Mouse (Mus musculus) forebrain, embryonic 13.5 days (tissue): ENCODE data around the gene Zmiz1. TPM values are rescaled to one million over a fixed set of nuclear protein-coding genes. Genes with fewer than 3 reads are reported as not detected.
A peak's percentile ranks its signal among the peaks of the same experiment; 100 is the strongest.

ENCODE experiments used
- ATAC-seq: fragments of 200-750 bp; cut with Nextera tagmentation; 2 replicates; pipeline ENCODE4 v1.8.0; 2017
- H3K27ac ChIP-seq: fragments of 300-500 bp; sonication (generic); 2 replicates; pipeline ENCODE4 v1.5.1; 2015; ENCODE audit warnings: inconsistent platforms, mild to moderate bottlenecking, moderate library complexity
- H3K27me3 ChIP-seq: fragments of 300-500 bp; sonication (generic); 2 replicates; pipeline ENCODE4 v1.6.1; 2015; ENCODE audit warnings: mild to moderate bottlenecking, inconsistent platforms
- H3K36me3 ChIP-seq: fragments of 300-500 bp; sonication (generic); 2 replicates; pipeline ENCODE4 v1.6.1; 2015; ENCODE audit warnings: mild to moderate bottlenecking, inconsistent platforms; ENCODE audit not compliant: poor library complexity, severe bottlenecking
- H3K4me1 ChIP-seq: fragments of 300-500 bp; sonication (generic); 2 replicates; pipeline ENCODE4 v1.6.1; 2015; ENCODE audit warnings: inconsistent platforms
- H3K4me2 ChIP-seq: fragments of 300-500 bp; sonication (generic); 2 replicates; pipeline ENCODE4 v1.6.1; 2015; ENCODE audit warnings: inconsistent platforms, mild to moderate bottlenecking, moderate library complexity
- H3K4me3 ChIP-seq: fragments of 300-500 bp; sonication (generic); 2 replicates; pipeline ENCODE4 v1.5.1; 2015; ENCODE audit warnings: mild to moderate bottlenecking, inconsistent platforms
- H3K9ac ChIP-seq: fragments of 300-500 bp; sonication (generic); 2 replicates; pipeline ENCODE4 v1.6.1; 2015; ENCODE audit warnings: mild to moderate bottlenecking, inconsistent platforms
- H3K9me3 ChIP-seq: fragments of 300-500 bp; sonication (generic); replicated peaks from 2 replicates; pipeline ENCODE4 v1.6.1; 2016; ENCODE audit warnings: inconsistent platforms
- WGBS: fragments of 180-500 bp; shearing (Covaris S2); methylation state at CpG from one replicate; pipeline ENCODE4 v1.1.7; 2015; 5-methylcytosine and 5-hydroxymethylcytosine counted together
- polyA plus RNA-seq: library from polyadenylated mRNA; unstranded; fragments of >200 nt; fragmentation: Nextera tagmentation; extraction: Ambion mirVana; gene quantifications from 2 replicates; pipeline ENCODE4 v1.2.1, GENCODE M21; 2015

The Zmiz1 gene
- polyA plus RNA-seq, 1 experiment from 2014 or later, result 57.2 TPM

GRCm38 (mm10) chr14:25610396-25611158 is 151.6 kb downstream of the Zmiz1 start:
- WGBS, result 63% methylated on average over 14 of the region's 14 CpGs
- no peaks in the 10 kb centered on the region for H3K9me3 ChIP-seq
- ATAC-seq, result no peak
- peak overlapping the region; percentile 57 for H3K4me2 ChIP-seq
- peaks cover 28% of the 10 kb centered on the region for H3K36me3 ChIP-seq
- H3K9ac ChIP-seq, result peak overlapping the region; percentile 62
- H3K27me3 ChIP-seq, result no peaks in the 10 kb centered on the region
- H3K4me3 ChIP-seq, result peak overlapping the region; percentile 25
- H3K27ac ChIP-seq, result peak overlapping the region; percentile 61
- peaks cover 90% of the 10 kb centered on the region for H3K4me1 ChIP-seq

GRCm38 (mm10) chr14:25611159-25611697 is 152.2 kb downstream of the Zmiz1 start:
- Histone ChIP-seq H3K27me3 (no peaks in the 10 kb centered on the region), H3K36me3 (peaks cover 33% of the 10 kb centered on the region), H3K4me3 (peak overlapping the region; percentile 25), H3K4me2 (peak overlapping the region; percentile 57), H3K9ac (peak overlapping the region; percentile 62), H3K27ac (peak overlapping the region; percentile 61), H3K4me1 (peaks cover 90% of the 10 kb centered on the region), H3K9me3 (no peaks in the 10 kb centered on the region)
- no peak for ATAC-seq
- 22% methylated on average over 9 of the region's 9 CpGs for WGBS

- Histone ChIP-seq H3K4me2 (peak overlapping the region; percentile 57), H3K27me3 (no peaks in the 10 kb centered on the region), H3K27ac (peak overlapping the region; percentile 61), H3K9me3 (no peaks in the 10 kb centered on the region), H3K4me1 (peaks cover 90% of the 10 kb centered on the region), H3K36me3 (peaks cover 37% of the 10 kb centered on the region), H3K9ac (peak overlapping the region; percentile 62; the same call in 1 of the 2 replicates), H3K4me3 (0 out of 2 replicates have a peak overlapping the region, but pooled peaks have one; percentile 25)
- WGBS, result 80% methylated on average over 10 of the region's 10 CpGs
- ATAC-seq, result no peak
Measured at GRCm38 (mm10) chr14:25611815-25612698, 153.1 kb downstream of the Zmiz1 start.

- Histone ChIP-seq H3K27me3 (no peaks in the 10 kb centered on the region), H3K4me2 (no peak overlapping the region), H3K9me3 (no peaks in the 10 kb centered on the region), H3K27ac (no peak overlapping the region), H3K36me3 (peaks cover 42% of the 10 kb centered on the region), H3K4me3 (no peak overlapping the region), H3K9ac (no peak overlapping the region), H3K4me1 (peaks cover 92% of the 10 kb centered on the region)
- ATAC-seq, result no peak
- 91% methylated on average over 8 of the region's 8 CpGs for WGBS
Measured at GRCm38 (mm10) chr14:25613942-25614575, 155.1 kb downstream of the Zmiz1 start.

- no peak for ATAC-seq
- H3K4me3 ChIP-seq, result no peak overlapping the region
- no peak overlapping the region for H3K4me2 ChIP-seq
- H3K4me1 ChIP-seq, result peaks cover 93% of the 10 kb centered on the region
- H3K9ac ChIP-seq, result no peak overlapping the region
- H3K9me3 ChIP-seq, result no peaks in the 10 kb centered on the region
- 78% methylated on average over 5 of the region's 5 CpGs for WGBS
- peaks cover 47% of the 10 kb centered on the region for H3K36me3 ChIP-seq
- H3K27me3 ChIP-seq, result no peaks in the 10 kb centered on the region
- H3K27ac ChIP-seq, result no peak overlapping the region
Measured at GRCm38 (mm10) chr14:25614684-25615083, 155.7 kb downstream of the Zmiz1 start.

- no peaks in the 10 kb centered on the region for H3K9me3 ChIP-seq
- no peak for ATAC-seq
- 0 out of 2 replicates have a peak overlapping the region, but pooled peaks have one; percentile 3 for H3K27ac ChIP-seq
- 90% methylated on average over 8 of the region's 8 CpGs for WGBS
- no peak overlapping the region for H3K4me3 ChIP-seq
- H3K36me3 ChIP-seq, result peaks cover 44% of the 10 kb centered on the region
- H3K4me2 ChIP-seq, result no peak overlapping the region
- peaks cover 93% of the 10 kb centered on the region for H3K4me1 ChIP-seq
- 0 out of 2 replicates have a peak overlapping the region, but pooled peaks have one; percentile 5 for H3K9ac ChIP-seq
- H3K27me3 ChIP-seq, result no peaks in the 10 kb centered on the region
Measured at GRCm38 (mm10) chr14:25615602-25616001, 156.6 kb downstream of the Zmiz1 start.

GRCm38 (mm10) chr14:25616009-25616723 is 157.2 kb downstream of the Zmiz1 start:
- Histone ChIP-seq H3K4me1 (peaks cover 92% of the 10 kb centered on the region), H3K36me3 (peaks cover 39% of the 10 kb centered on the region), H3K27me3 (no peaks in the 10 kb centered on the region), H3K4me3 (no peak overlapping the region), H3K4me2 (no peak overlapping the region), H3K9ac (0 out of 2 replicates have a peak overlapping the region, but pooled peaks have one; percentile 5), H3K27ac (no peak overlapping the region), H3K9me3 (no peaks in the 10 kb centered on the region)
- ATAC-seq, result 0 out of 2 replicates have a peak, but pooled peaks have one; percentile 16
- WGBS, result 86% methylated on average over 15 of the region's 15 CpGs

GRCm38 (mm10) chr14:25617264-25617663 is 158.3 kb downstream of the Zmiz1 start:
- ATAC-seq, result no peak
- Histone ChIP-seq H3K27ac (no peak overlapping the region), H3K4me2 (no peak overlapping the region), H3K4me3 (no peak overlapping the region), H3K9me3 (no peaks in the 10 kb centered on the region), H3K4me1 (peaks cover 91% of the 10 kb centered on the region), H3K9ac (no peak overlapping the region), H3K27me3 (no peaks in the 10 kb centered on the region), H3K36me3 (peaks cover 33% of the 10 kb centered on the region)
- WGBS, result 39% methylated on average over 4 of the region's 4 CpGs

- H3K4me1 ChIP-seq, result peaks cover 91% of the 10 kb centered on the region
- no peaks in the 10 kb centered on the region for H3K27me3 ChIP-seq
- no peaks in the 10 kb centered on the region for H3K9me3 ChIP-seq
- H3K4me2 ChIP-seq, result no peak overlapping the region
- 0 out of 2 replicates have a peak overlapping the region, but pooled peaks have one; percentile 18 for H3K9ac ChIP-seq
- H3K4me3 ChIP-seq, result no peak overlapping the region
- peaks cover 34% of the 10 kb centered on the region for H3K36me3 ChIP-seq
- WGBS, result 86% methylated on average over 4 of the region's 4 CpGs
- peak overlapping the region; percentile 68 for H3K27ac ChIP-seq
- ATAC-seq, result no peak
Measured at GRCm38 (mm10) chr14:25619066-25619762, 160.2 kb downstream of the Zmiz1 start.

- peaks cover 85% of the 10 kb centered on the region for H3K4me1 ChIP-seq
- H3K9ac ChIP-seq, result no peak overlapping the region
- H3K9me3 ChIP-seq, result no peaks in the 10 kb centered on the region
- no peak overlapping the region for H3K27ac ChIP-seq
- no peak for ATAC-seq
- H3K27me3 ChIP-seq, result no peaks in the 10 kb centered on the region
- 75% methylated on average over 4 of the region's 4 CpGs for WGBS
- no peak overlapping the region for H3K4me3 ChIP-seq
- peaks cover 41% of the 10 kb centered on the region for H3K36me3 ChIP-seq
- no peak overlapping the region for H3K4me2 ChIP-seq
Measured at GRCm38 (mm10) chr14:25620766-25621165, 161.8 kb downstream of the Zmiz1 start.
